Mouse (Mus musculus) E14TG2a.4 (cell line): ENCODE measurements around the gene Trim39.
A peak's percentile ranks its signal among the peaks of the same experiment; 100 is the strongest.

Source experiments
- H3K27me3 ChIP-seq: 2 replicates; pipeline ENCODE4 v1.6.1; 2014; ENCODE audit warnings: low read length, control low read depth; ENCODE audit not compliant: insufficient read depth
- H3K36me3 ChIP-seq: 2 replicates; pipeline ENCODE4 v1.6.1; 2014; ENCODE audit warnings: low read length, control low read depth; ENCODE audit not compliant: insufficient read depth
- H3K4me1 ChIP-seq: replicated peaks from 2 replicates; pipeline ENCODE4 v1.6.1; 2014; ENCODE audit warnings: low read depth, low read length, control low read depth
- H3K4me3 ChIP-seq: replicated peaks from 2 replicates; pipeline ENCODE4 v1.5.1; 2014; ENCODE audit warnings: mild to moderate bottlenecking, low read length
- H3K9me3 ChIP-seq: 2 replicates; pipeline ENCODE4 v1.6.1; 2014; ENCODE audit warnings: low read length, control low read depth
- CTCF ChIP-seq: conservative IDR thresholded peaks from 2 replicates; pipeline ENCODE4 v1.5.1; 2014; ENCODE audit warnings: low read length
- NANOG ChIP-seq: IDR thresholded peaks from 2 replicates; pipeline ENCODE4 v1.6.1; 2014; ENCODE audit warnings: borderline replicate concordance, low read length, mixed read lengths
- POU5F1 ChIP-seq: IDR thresholded peaks from 2 replicates; pipeline ENCODE4 v1.6.1; 2014; ENCODE audit warnings: low read length, borderline replicate concordance

Trim39 gene

DNA sequence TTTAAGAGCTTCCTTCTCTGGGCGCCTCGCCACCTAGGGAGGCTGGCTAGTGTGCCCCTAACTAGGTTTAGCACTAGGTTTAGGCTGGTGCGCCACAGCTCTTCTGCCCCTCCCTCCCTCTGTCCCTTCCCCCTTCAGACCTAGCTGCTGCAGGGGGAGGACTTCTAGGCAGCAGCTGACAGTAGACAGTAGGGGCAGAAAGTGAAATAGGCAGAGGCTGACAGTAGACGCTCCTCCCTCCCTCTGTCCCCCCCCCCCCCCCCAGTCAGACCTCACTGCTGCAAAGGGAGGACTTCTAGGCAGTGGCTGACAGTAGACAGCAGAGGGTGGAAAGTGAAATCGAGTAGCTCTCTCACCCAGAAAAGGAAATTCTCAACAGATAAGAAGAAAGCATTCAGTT is 43.0 kb downstream of the Trim39 start:
- peaks cover 31% of the 10 kb centered on the region for H3K9me3 ChIP-seq
- no peaks in the 10 kb centered on the region for H3K36me3 ChIP-seq
- TF ChIP-seq NANOG (no peak), CTCF (no peak), POU5F1 (no peak)
- H3K4me3 ChIP-seq, result no peak overlapping the region
- H3K4me1 ChIP-seq, result no peaks in the 10 kb centered on the region
- peaks cover 21% of the 10 kb centered on the region for H3K27me3 ChIP-seq

DNA sequence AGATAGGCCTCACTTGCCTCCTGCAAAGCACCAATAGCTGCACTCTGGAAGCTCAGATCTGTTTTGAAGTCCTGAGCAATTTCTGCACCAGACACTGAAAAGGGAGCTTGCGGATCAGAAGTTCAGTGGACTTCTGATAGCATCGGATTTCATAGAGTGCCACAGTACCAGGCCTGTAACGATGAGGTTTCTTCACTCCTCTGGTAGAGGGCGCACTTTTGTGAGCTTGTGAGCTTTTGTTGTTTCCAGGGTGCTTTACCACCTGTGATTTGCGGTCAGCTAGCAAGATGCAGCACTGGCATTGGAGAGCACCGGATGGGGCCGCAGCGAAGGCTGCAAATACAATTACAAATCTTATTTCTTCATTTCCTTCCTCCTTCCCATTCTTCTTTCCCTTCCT is 45.1 kb downstream of the Trim39 start:
- Histone ChIP-seq H3K27me3 (peaks cover 21% of the 10 kb centered on the region), H3K36me3 (no peaks in the 10 kb centered on the region), H3K9me3 (peaks cover 18% of the 10 kb centered on the region), H3K4me3 (no peak overlapping the region), H3K4me1 (no peaks in the 10 kb centered on the region)
- no peak for TF ChIP-seq POU5F1

DNA sequence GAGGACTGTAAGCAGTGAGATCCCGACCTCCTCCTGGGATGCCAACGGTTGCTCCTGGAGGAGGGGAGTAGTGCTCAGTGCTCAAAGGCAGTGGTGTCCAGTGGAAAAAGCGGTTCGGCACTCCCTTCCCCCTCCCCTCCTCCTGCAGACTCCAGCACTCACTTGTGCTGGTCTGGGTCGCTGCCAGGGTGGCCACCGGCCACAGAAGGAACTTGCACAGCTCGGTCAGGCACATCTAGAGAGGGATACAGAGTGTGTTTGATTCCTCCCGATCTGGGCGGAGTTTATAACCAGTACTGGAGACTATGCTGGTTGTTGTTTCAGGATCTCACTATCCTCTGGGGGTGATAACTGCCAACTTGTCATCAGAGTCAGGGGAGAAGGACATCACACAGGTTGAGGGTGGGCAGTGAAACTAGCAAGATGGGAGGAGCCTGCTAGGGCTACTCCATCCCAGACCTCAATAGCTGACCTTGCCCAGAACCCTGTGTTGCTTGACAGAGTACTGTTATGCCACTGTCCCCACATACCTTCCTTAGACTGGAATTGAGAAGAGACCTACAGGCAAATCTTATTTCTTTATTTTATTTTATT is 46.7 kb downstream of the Trim39 start:
- peaks cover 14% of the 10 kb centered on the region for H3K9me3 ChIP-seq
- H3K36me3 ChIP-seq, result no peaks in the 10 kb centered on the region
- no peaks in the 10 kb centered on the region for H3K4me1 ChIP-seq
- TF ChIP-seq CTCF (no peak), POU5F1 (no peak), NANOG (no peak)
- H3K27me3 ChIP-seq, result peaks cover 21% of the 10 kb centered on the region
- no peak overlapping the region; the same call in 1 of the 2 replicates for H3K4me3 ChIP-seq

DNA sequence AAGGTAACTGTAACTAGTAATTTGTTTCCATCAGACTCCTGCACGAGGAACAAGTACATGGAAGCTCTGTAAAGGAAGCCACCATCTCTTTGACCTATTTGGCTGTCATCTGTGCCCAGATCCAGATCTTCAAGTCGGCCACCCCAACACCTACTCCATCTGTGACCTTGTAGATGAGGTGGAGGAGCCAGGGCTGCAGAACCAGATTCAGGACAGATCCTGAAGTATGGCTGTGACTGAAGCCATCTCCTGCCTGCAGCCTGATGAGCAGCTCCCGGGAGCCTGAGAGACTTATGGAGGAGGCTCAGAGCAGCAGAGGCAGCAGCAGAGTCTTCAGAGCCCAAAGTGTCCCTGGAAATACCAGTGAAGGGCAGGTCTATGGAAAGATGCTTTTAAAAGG is 47.6 kb downstream of the Trim39 start:
- Histone ChIP-seq H3K9me3 (peaks cover 12% of the 10 kb centered on the region), H3K4me3 (no peak overlapping the region), H3K36me3 (no peaks in the 10 kb centered on the region), H3K27me3 (peaks cover 21% of the 10 kb centered on the region), H3K4me1 (no peaks in the 10 kb centered on the region)
- TF ChIP-seq NANOG (no peak), CTCF (no peak), POU5F1 (no peak)

DNA sequence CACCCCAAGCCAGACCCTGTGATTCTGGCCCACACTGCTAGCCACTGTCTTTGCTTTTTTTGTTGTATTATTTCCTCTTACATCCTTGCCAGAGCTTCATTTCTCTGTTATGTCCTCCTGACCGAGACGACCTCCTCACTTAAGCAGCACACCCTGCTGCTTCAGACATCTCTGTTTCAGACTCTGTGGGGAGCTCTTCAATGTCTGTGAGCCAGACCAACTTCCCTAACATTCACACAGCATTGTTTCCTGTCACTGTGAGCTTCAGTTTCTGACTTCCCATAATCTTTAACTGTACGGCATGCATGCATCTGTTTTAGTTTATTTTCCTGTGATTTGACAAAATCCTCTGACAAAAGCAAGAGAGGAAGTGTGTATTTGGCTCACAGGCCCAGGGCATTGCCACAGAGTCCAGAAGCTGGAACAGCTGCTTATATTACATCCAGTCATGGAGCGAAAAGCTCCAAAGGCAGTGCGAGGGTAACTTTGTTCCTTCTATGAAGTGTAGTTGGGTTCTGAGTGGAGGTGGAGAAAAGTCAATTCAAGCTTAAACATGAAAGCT is 53.4 kb downstream of the Trim39 start:
- Histone ChIP-seq H3K9me3 (peaks cover 3% of the 10 kb centered on the region; the same call in 1 of the 2 replicates), H3K27me3 (peaks cover 19% of the 10 kb centered on the region), H3K4me1 (no peaks in the 10 kb centered on the region; the same call in 1 of the 2 replicates), H3K4me3 (no peak overlapping the region), H3K36me3 (no peaks in the 10 kb centered on the region)
- TF ChIP-seq CTCF (no peak), POU5F1 (no peak)

DNA sequence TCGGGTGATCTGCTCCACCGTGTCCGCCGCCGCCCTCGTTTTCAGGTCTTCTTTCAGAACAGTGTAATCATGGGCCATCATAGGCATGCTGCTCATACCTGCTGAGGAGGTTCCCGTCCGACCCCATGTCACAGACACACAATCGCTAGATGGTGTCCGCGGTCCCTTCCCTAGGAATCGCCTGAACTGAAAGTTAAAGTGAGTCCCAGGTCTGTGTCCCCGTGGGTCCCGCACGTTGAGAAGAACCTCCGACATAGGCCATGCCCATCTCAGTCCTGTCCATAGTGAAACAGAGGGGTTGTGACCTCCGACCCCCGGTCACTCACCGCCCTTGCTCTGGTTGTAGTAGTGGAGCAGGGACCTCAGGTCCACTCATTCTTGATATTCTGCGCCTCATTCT is 56.5 kb downstream of the Trim39 start:
- TF ChIP-seq CTCF (no peak), POU5F1 (no peak), NANOG (no peak)
- Histone ChIP-seq H3K4me1 (no peaks in the 10 kb centered on the region; the same call in 1 of the 2 replicates), H3K36me3 (no peaks in the 10 kb centered on the region), H3K9me3 (peaks cover 3% of the 10 kb centered on the region; the same call in 1 of the 2 replicates), H3K27me3 (peaks cover 40% of the 10 kb centered on the region), H3K4me3 (peak overlapping the region; percentile 50)
